Mouse (Mus musculus) hindbrain, embryonic 11.5 days (tissue): ENCODE data around the gene Emid1. TPM values are rescaled to one million over a fixed set of nuclear protein-coding genes. Genes with fewer than 3 reads are reported as not detected.

Experiments used
- ATAC-seq: fragments of 200-750 bp; cut with Nextera tagmentation; 2 replicates; pipeline ENCODE4 v1.8.0; 2017; ENCODE audit warnings: mild to moderate bottlenecking, moderate TSS enrichment, moderate library complexity; ENCODE audit not compliant: low FRiP score
- DNase-seq: peaks from one replicate; pipeline ENCODE4 v3.0.0-alpha.2; 2015; ENCODE audit warnings: low spot score
- H3K27ac ChIP-seq: fragments of 300-500 bp; sonication (generic); 2 replicates; pipeline ENCODE4 v1.5.1; 2014; ENCODE audit warnings: mild to moderate bottlenecking, low read depth, low read length
- H3K27me3 ChIP-seq: fragments of 300-500 bp; sonication (generic); 2 replicates; pipeline ENCODE4 v1.6.1; 2014; ENCODE audit warnings: mild to moderate bottlenecking, low read length, moderate library complexity, mixed read lengths; ENCODE audit not compliant: control insufficient read depth, insufficient read depth
- H3K36me3 ChIP-seq: fragments of 300-500 bp; sonication (generic); 2 replicates; pipeline ENCODE4 v1.6.1; 2014; ENCODE audit warnings: mild to moderate bottlenecking, low read length, moderate library complexity, mixed read lengths; ENCODE audit not compliant: control insufficient read depth, insufficient read depth
- H3K4me1 ChIP-seq: fragments of 300-500 bp; sonication (generic); replicated peaks from 2 replicates; pipeline ENCODE4 v1.6.1; 2014; ENCODE audit warnings: low read length, mixed read lengths; ENCODE audit not compliant: control insufficient read depth, insufficient read depth
- H3K4me2 ChIP-seq: fragments of 300-500 bp; sonication (generic); replicated peaks from 2 replicates; pipeline ENCODE4 v1.6.1; 2014; ENCODE audit warnings: mild to moderate bottlenecking, low read depth, low read length
- H3K4me3 ChIP-seq: fragments of 300-500 bp; sonication (generic); 2 replicates; pipeline ENCODE4 v1.5.1; 2014; ENCODE audit warnings: low read depth, low read length
- H3K9ac ChIP-seq: fragments of 300-500 bp; sonication (generic); 2 replicates; pipeline ENCODE4 v1.6.1; 2014; ENCODE audit warnings: low read depth, low read length
- H3K9me3 ChIP-seq: fragments of 300-500 bp; sonication (generic); 2 replicates; pipeline ENCODE4 v1.6.1; 2016; ENCODE audit warnings: low read length; ENCODE audit not compliant: control insufficient read depth
- WGBS: fragments of 180-500 bp; shearing (Covaris S2); extraction: QIAGEN DNeasy Blood & Tissue Kit; methylation state at CpG from one replicate; pipeline ENCODE4 v1.1.7; 2014; 5-methylcytosine and 5-hydroxymethylcytosine counted together
- polyA plus RNA-seq: library from polyadenylated mRNA; unstranded; fragments of >200 nt; fragmentation: Nextera tagmentation; extraction: Ambion mirVana; gene quantifications from 2 replicates; pipeline ENCODE4 v1.2.1, GENCODE M21; 2014

The Emid1 gene
- polyA plus RNA-seq, 1 experiment from 2014 or later: 19.2 TPM

- DNase-seq (no peak), ATAC-seq (no peak)
- Histone ChIP-seq H3K4me1 (peaks cover 11% of the 10 kb centered on the region), H3K4me2 (no peak overlapping the region), H3K27ac (no peak overlapping the region), H3K9ac (no peak overlapping the region), H3K36me3 (no peaks in the 10 kb centered on the region), H3K27me3 (no peaks in the 10 kb centered on the region), H3K9me3 (no peaks in the 10 kb centered on the region), H3K4me3 (no peak overlapping the region)
- 45% methylated on average over 10 of the region's 10 CpGs for WGBS
Measured at GRCm38 (mm10) chr11:5154961-5155805, 3.1 kb upstream of the Emid1 start.

- H3K4me1 ChIP-seq: peaks cover 20% of the 10 kb centered on the region
- H3K4me3 ChIP-seq: peak overlapping the region; percentile 52
- 10% methylated on average over 4 of the region's 4 CpGs for WGBS
- no peak for ATAC-seq
- no peak overlapping the region for H3K27ac ChIP-seq
- no peak for DNase-seq
- H3K9me3 ChIP-seq: no peaks in the 10 kb centered on the region
- peak overlapping the region; percentile 96 for H3K4me2 ChIP-seq
- H3K27me3 ChIP-seq: no peaks in the 10 kb centered on the region
- H3K36me3 ChIP-seq: no peaks in the 10 kb centered on the region
- H3K9ac ChIP-seq: peak overlapping the region; percentile 74
Measured at GRCm38 (mm10) chr11:5151247-5151630, 818 bp downstream of the Emid1 start.

- H3K4me3 ChIP-seq: no peak overlapping the region
- H3K9me3 ChIP-seq: no peaks in the 10 kb centered on the region
- 50% methylated on average over 9 of the region's 9 CpGs for WGBS
- H3K4me1 ChIP-seq: peaks cover 20% of the 10 kb centered on the region
- no peak overlapping the region for H3K9ac ChIP-seq
- ATAC-seq: no peak
- H3K27ac ChIP-seq: no peak overlapping the region
- H3K27me3 ChIP-seq: no peaks in the 10 kb centered on the region
- no peak overlapping the region for H3K4me2 ChIP-seq
- H3K36me3 ChIP-seq: no peaks in the 10 kb centered on the region
- DNase-seq: no peak
Measured at GRCm38 (mm10) chr11:5150416-5151246, 1.4 kb downstream of the Emid1 start.

DNA sequence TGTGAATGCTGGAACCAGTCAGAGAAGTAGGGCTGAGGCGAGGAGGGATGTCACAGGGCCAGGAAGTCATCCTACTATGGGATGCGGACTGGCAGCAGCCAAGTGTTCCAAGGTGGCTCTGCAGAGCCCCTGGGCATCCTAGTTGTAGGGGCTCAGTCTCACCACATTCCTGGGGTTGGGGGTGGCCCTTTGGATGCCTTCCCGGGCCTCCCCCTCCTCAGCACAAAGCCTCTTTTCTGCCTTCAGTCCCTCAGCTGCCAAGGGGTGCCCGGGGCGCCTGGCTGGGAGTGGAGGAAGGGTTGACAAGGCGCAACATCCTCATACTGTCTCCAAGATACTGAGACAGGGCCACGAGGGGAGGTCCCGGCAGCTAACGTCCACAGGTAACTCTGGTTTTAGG lies 2.1 kb downstream of the Emid1 start:
- H3K27me3 ChIP-seq: no peaks in the 10 kb centered on the region
- no peak overlapping the region for H3K4me2 ChIP-seq
- ATAC-seq (no peak), DNase-seq (no peak)
- H3K9ac ChIP-seq: no peak overlapping the region
- no peaks in the 10 kb centered on the region for H3K36me3 ChIP-seq
- H3K4me3 ChIP-seq: no peak overlapping the region
- H3K4me1 ChIP-seq: peaks cover 15% of the 10 kb centered on the region
- H3K9me3 ChIP-seq: no peaks in the 10 kb centered on the region
- WGBS: 75% methylated on average over 9 of the region's 9 CpGs
- H3K27ac ChIP-seq: no peak overlapping the region

DNA sequence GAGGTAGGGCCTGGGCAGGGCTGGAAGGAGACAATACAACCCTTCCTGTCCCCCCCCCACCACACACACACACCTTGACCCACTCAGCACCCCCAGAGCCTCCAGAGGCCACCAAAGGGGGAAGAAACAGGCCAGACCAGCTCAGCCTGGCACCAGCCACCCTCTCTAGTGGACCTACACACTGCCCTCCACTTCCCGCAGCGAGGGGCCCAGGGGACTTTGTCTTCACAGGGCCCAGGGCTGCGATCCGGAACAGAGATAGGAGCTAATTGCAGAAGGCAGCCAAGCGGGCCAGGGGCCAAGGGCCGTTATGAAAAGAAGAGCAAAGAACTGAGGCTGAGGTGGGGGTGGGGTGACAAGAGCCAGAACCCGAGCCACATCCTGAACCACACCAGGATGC lies 2.8 kb downstream of the Emid1 start:
- Histone ChIP-seq H3K4me3 (no peak overlapping the region), H3K4me1 (peaks cover 12% of the 10 kb centered on the region), H3K27me3 (no peaks in the 10 kb centered on the region), H3K27ac (no peak overlapping the region), H3K4me2 (no peak overlapping the region), H3K9ac (no peak overlapping the region; the same call in 1 of the 2 replicates), H3K36me3 (no peaks in the 10 kb centered on the region), H3K9me3 (no peaks in the 10 kb centered on the region)
- DNase-seq (no peak), ATAC-seq (no peak)
- WGBS: 22% methylated on average over 7 of the region's 7 CpGs

- no peak overlapping the region for H3K9ac ChIP-seq
- WGBS: 74% methylated on average over 3 of the region's 3 CpGs
- ATAC-seq (no peak), DNase-seq (no peak)
- peaks cover 9% of the 10 kb centered on the region for H3K4me1 ChIP-seq
- H3K27ac ChIP-seq: no peak overlapping the region
- no peak overlapping the region for H3K4me2 ChIP-seq
- no peaks in the 10 kb centered on the region for H3K27me3 ChIP-seq
- no peaks in the 10 kb centered on the region for H3K9me3 ChIP-seq
- H3K36me3 ChIP-seq: no peaks in the 10 kb centered on the region
- H3K4me3 ChIP-seq: no peak overlapping the region
Measured at GRCm38 (mm10) chr11:5145600-5145999, 6.5 kb downstream of the Emid1 start.

GRCm38 (mm10) chr11:5141965-5142364 lies 10.1 kb downstream of the Emid1 start:
- ATAC-seq (no peak), DNase-seq (no peak)
- H3K36me3 ChIP-seq: no peaks in the 10 kb centered on the region
- WGBS: 91% methylated on average over 2 of the region's 2 CpGs
- H3K27me3 ChIP-seq: no peaks in the 10 kb centered on the region
- H3K4me1 ChIP-seq: no peaks in the 10 kb centered on the region
- H3K9ac ChIP-seq: no peak overlapping the region
- H3K4me2 ChIP-seq: no peak overlapping the region
- no peak overlapping the region for H3K27ac ChIP-seq
- H3K4me3 ChIP-seq: no peak overlapping the region
- no peaks in the 10 kb centered on the region for H3K9me3 ChIP-seq

DNA sequence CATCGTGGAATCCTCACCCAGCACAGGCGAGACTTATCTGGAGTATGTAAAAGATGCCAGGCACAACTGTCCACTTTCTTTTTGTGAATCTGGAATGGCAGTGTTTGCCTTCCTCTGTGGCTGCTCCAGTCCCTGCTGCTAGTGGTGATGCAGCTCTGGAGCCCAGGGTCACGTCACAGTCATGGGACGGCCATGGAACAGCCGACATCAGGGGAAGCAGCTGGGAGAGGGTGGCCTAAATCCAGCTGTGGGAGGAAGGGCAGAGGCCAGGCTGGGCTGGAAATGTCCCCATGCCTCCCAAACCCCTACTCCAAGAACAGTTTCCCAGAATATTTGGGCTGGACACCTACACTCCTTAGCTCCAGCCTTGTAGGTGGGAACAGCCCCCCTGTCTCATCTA lies 10.8 kb downstream of the Emid1 start:
- Histone ChIP-seq H3K9me3 (no peaks in the 10 kb centered on the region), H3K4me2 (no peak overlapping the region), H3K4me3 (no peak overlapping the region), H3K4me1 (no peaks in the 10 kb centered on the region), H3K36me3 (no peaks in the 10 kb centered on the region), H3K27me3 (no peaks in the 10 kb centered on the region), H3K27ac (no peak overlapping the region), H3K9ac (no peak overlapping the region)
- ATAC-seq (no peak), DNase-seq (no peak)
- WGBS: 93% methylated on average over 5 of the region's 5 CpGs
